Mouse (Mus musculus): ENCODE data around the gene Acr.

GRCm38 (mm10) chr15:89547321-89547720 lies 20.8 kb upstream of the Acr start:
- TF ChIP-seq RCOR1 (conservative IDR thresholded peaks at IDR 0.05; ENCODE audit: low read depth, low read length): no peak
- no peak for TF ChIP-seq CTCF (conservative IDR thresholded peaks at IDR 0.05 in 1 of 2, IDR thresholded peaks at IDR 0.05 in 1 of 2; ENCODE audit: low read depth in 2 of 2, low read length in 2 of 2)
- TF ChIP-seq POLR2A (IDR thresholded peaks at IDR 0.05; ENCODE audit: low read depth, low read length): no peak
- TF ChIP-seq KAT2A (IDR thresholded peaks at IDR 0.05; ENCODE audit: insufficient replicate concordance, low read length): no peak
- no peak for TF ChIP-seq ELF1 (IDR thresholded peaks at IDR 0.05; ENCODE audit: low read depth, low read length)
- no peak for TF ChIP-seq BHLHE40 (IDR thresholded peaks at IDR 0.05; ENCODE audit: low read depth, low read length)
- no peak for TF ChIP-seq MAFK (IDR thresholded peaks at IDR 0.05; ENCODE audit: insufficient replicate concordance, low read length)
- no peak for TF ChIP-seq ZC3H11A (IDR thresholded peaks at IDR 0.05; ENCODE audit: low read depth, low read length)
- no peak for TF ChIP-seq JUND (conservative IDR thresholded peaks at IDR 0.05; ENCODE audit: low read depth, low read length)
